Mouse (Mus musculus) neutrophil, adult 83 days (primary cell): Measurements from ENCODE around the gene Olfr1388. TPM values are rescaled to one million over a fixed set of nuclear protein-coding genes. Genes with fewer than 3 reads are reported as not detected.

ENCODE experiments used
- total RNA-seq, 2 experiments: library from RNA; stranded (reverse); gene quantifications; one replicate each; pipeline ENCODE4 v1.2.4; 2023

Gene Olfr1388
- under 1 TPM; 0.26 to 0.28 TPM for total RNA-seq

GRCm38 (mm10) chr11:49436411-49436810 lies at the start of gene Olfr1388:
TSS of gene Olfr1388 (plus strand) at chr11:49436624.

GRCm38 (mm10) chr11:49422767-49423166 lies 13.7 kb upstream of the Olfr1388 start, which contains the start of gene Olfr1389:
TSS of gene Olfr1389 (plus strand) at chr11:49423067.

GRCm38 (mm10) chr11:49455043-49455442 lies 18.6 kb downstream of the Olfr1388 start, which contains the start of gene Olfr1387:
TSS of gene Olfr1387 (plus strand) at chr11:49455343.

GRCm38 (mm10) chr11:49464746-49465145 lies 28.3 kb downstream of the Olfr1388 start, which contains the start of gene Olfr1386:
TSS of gene Olfr1386 (plus strand) at chr11:49465046.

GRCm38 (mm10) chr11:49488770-49489169 lies 52.3 kb downstream of the Olfr1388 start, which contains the start of gene Olfr1385:
TSS of gene Olfr1385 (plus strand) at chr11:49489070.

Other genes with a start within 250 kb of the Olfr1388 start
- gene Btnl9, start 249.5 kb upstream of the Olfr1388 start, total RNA-seq = 1 to 10 TPM; 2.1 to 2.4 TPM
- 10 to 100 TPM; 44.4 to 46.3 TPM for gene Zfp62, start 233.3 kb upstream of the Olfr1388 start, total RNA-seq
- 10 to 100 TPM; 69.3 to 81.5 TPM for gene Mgat1, start 192.4 kb upstream of the Olfr1388 start, total RNA-seq
- gene Olfr1393, start 158.3 kb upstream of the Olfr1388 start, total RNA-seq = under 1 TPM in 1 of 2 experiments, not detected in 1; 0.73 TPM
- gene Olfr1392, start 151.3 kb upstream of the Olfr1388 start, total RNA-seq = not detected
- gene Olfr10, start 131.9 kb upstream of the Olfr1388 start, total RNA-seq = not detected
- not detected for gene Olfr1391, start 113.9 kb upstream of the Olfr1388 start, total RNA-seq
- gene Olfr1390, start 101.4 kb upstream of the Olfr1388 start, total RNA-seq = not detected
- gene Olfr1389, start 13.6 kb upstream of the Olfr1388 start, total RNA-seq = not detected
- not detected for gene Olfr1387, start 18.7 kb downstream of the Olfr1388 start, total RNA-seq
- not detected for gene Olfr1386, start 28.4 kb downstream of the Olfr1388 start, total RNA-seq
- gene Olfr1385, start 52.4 kb downstream of the Olfr1388 start, total RNA-seq = not detected
- gene Olfr1384, start 70.1 kb downstream of the Olfr1388 start, total RNA-seq = not detected
- not detected for gene Olfr1383, start 83.0 kb downstream of the Olfr1388 start, total RNA-seq
- not detected for gene Olfr1382, start 91.6 kb downstream of the Olfr1388 start, total RNA-seq
- not detected for gene Olfr1381, start 106.8 kb downstream of the Olfr1388 start, total RNA-seq
- not detected for gene Olfr1380, start 120.3 kb downstream of the Olfr1388 start, total RNA-seq
- under 1 TPM; 0.04 to 0.20 TPM for gene Flt4, start 172.6 kb downstream of the Olfr1388 start, total RNA-seq
- not detected for gene Scgb3a1, start 227.0 kb downstream of the Olfr1388 start, total RNA-seq